Comparison of ENCODE assay signal across 8 mouse cellular contexts in genomic region chr6:127265901-127266812, GRCm38 (mm10).
DNase-seq lines count a peak whose midpoint lies in the region; ATAC-seq lines count a peak whose summit lies in the region.

No protein-coding gene starts in this region.

- H3K27me3 ChIP-seq in intestine, embryonic 14.5 days (replicated peaks; ENCODE audit: control insufficient read depth, insufficient read depth, low read length): no peaks in the 10 kb centered on the region

- H3K4me3 ChIP-seq in intestine, embryonic 14.5 days (ENCODE audit: low read depth, low read length): peak overlapping the region; percentile 24

- peak; percentile 65 for ATAC-seq in intestine, embryonic 14.5 days (replicated peaks; ENCODE audit: low FRiP score, low TSS enrichment, low read depth)
- ATAC-seq in megakaryocyte, adult 5-6 weeks (ENCODE audit: poor library complexity, severe bottlenecking): peak; percentile 77

- peak overlapping the region; percentile 86 for H3K27ac ChIP-seq in intestine, embryonic 14.5 days (ENCODE audit: low read depth)

- no peaks in the 10 kb centered on the region for H3K36me3 ChIP-seq in intestine, embryonic 14.5 days (ENCODE audit: control insufficient read depth, insufficient read depth, low read length)

- no peaks in the 10 kb centered on the region for H3K9me3 ChIP-seq in intestine, embryonic 14.5 days (ENCODE audit: control insufficient read depth, low read length)

- peak; percentile 58 to 59 for DNase-seq in adrenal gland, adult 18-20 months (ENCODE audit: low spot score in 2 of 2)
- peak; percentile 75 for DNase-seq in embryo, embryonic 10 days (ENCODE audit: low spot score)
- peak; percentile 67 for DNase-seq in gastrocnemius, postnatal 25 days
- DNase-seq in intestine, embryonic 14.5 days (ENCODE audit: low spot score): peak; percentile 85
- DNase-seq in left cerebral cortex, adult 9 months (ENCODE audit: low spot score in 2 of 2): peak; percentile 43 to 70
- peak; percentile 61 to 78 for DNase-seq in right cerebral cortex, adult 2 months (ENCODE audit: low spot score in 2 of 2)
- peak; percentile 72 to 76 for DNase-seq in urinary bladder, postnatal 4 days (ENCODE audit: low spot score in 2 of 2)

- peak overlapping the region; percentile 59 for H3K4me2 ChIP-seq in intestine, embryonic 14.5 days (ENCODE audit: low read length)

- H3K9ac ChIP-seq in intestine, embryonic 14.5 days (ENCODE audit: low read length): peak overlapping the region; percentile 35; the same call in 1 of the 2 replicates

- H3K4me1 ChIP-seq in intestine, embryonic 14.5 days (replicated peaks; ENCODE audit: control insufficient read depth, insufficient read depth, low read length): peaks cover 7% of the 10 kb centered on the region

- 4% methylated on average over 21 of the region's 21 CpGs for WGBS in intestine, embryonic 14.5 days

Comparison
In these comparisons a context has a peak if more than half of its experiments do, and no peak if none do; other contexts are left out.
1. Peak in every context shown above with its lines: DNase-seq, ATAC-seq, H3K4me3 ChIP-seq and H3K27ac ChIP-seq.